Mouse (Mus musculus) intestine, embryonic 15.5 days (tissue): ENCODE measurements around the gene Nlrp6. TPM values are rescaled to one million over a fixed set of nuclear protein-coding genes. Genes with fewer than 3 reads are reported as not detected.

Experiments used
- ATAC-seq: fragments of 200-750 bp; cut with Nextera tagmentation; 2 replicates; pipeline ENCODE4 v1.8.0; 2017; ENCODE audit warnings: moderate TSS enrichment, moderate library complexity
- H3K27ac ChIP-seq: fragments of 300-500 bp; sonication (generic); 2 replicates; pipeline ENCODE4 v1.5.1; 2015; ENCODE audit warnings: mild to moderate bottlenecking, inconsistent platforms
- H3K27me3 ChIP-seq: fragments of 300-500 bp; sonication (generic); replicated peaks from 2 replicates; pipeline ENCODE4 v1.6.1; 2015; ENCODE audit warnings: inconsistent platforms
- H3K36me3 ChIP-seq: fragments of 300-500 bp; sonication (generic); 2 replicates; pipeline ENCODE4 v1.6.1; 2015; ENCODE audit warnings: inconsistent platforms
- H3K4me1 ChIP-seq: fragments of 300-500 bp; sonication (generic); replicated peaks from 2 replicates; pipeline ENCODE4 v1.6.1; 2015; ENCODE audit warnings: inconsistent platforms
- H3K4me2 ChIP-seq: fragments of 300-500 bp; sonication (generic); replicated peaks from 2 replicates; pipeline ENCODE4 v1.6.1; 2015; ENCODE audit warnings: mild to moderate bottlenecking, inconsistent platforms
- H3K4me3 ChIP-seq: fragments of 300-500 bp; sonication (generic); replicated peaks from 2 replicates; pipeline ENCODE4 v1.5.1; 2015; ENCODE audit warnings: inconsistent platforms
- H3K9ac ChIP-seq: fragments of 300-500 bp; sonication (generic); 2 replicates; pipeline ENCODE4 v1.6.1; 2015; ENCODE audit warnings: inconsistent platforms
- H3K9me3 ChIP-seq: fragments of 300-500 bp; sonication (generic); 2 replicates; pipeline ENCODE4 v1.6.1; 2016; ENCODE audit warnings: inconsistent platforms
- WGBS: fragments of 180-500 bp; shearing (Covaris S2); methylation state at CpG from one replicate; pipeline ENCODE4 v1.1.7; 2015; 5-methylcytosine and 5-hydroxymethylcytosine counted together
- polyA plus RNA-seq: library from polyadenylated mRNA; unstranded; fragments of >200 nt; fragmentation: Nextera tagmentation; extraction: Ambion mirVana; gene quantifications from 2 replicates; pipeline ENCODE4 v1.2.1, GENCODE M21; 2015

Nlrp6 gene
- polyA plus RNA-seq, 1 experiment from 2014 or later: 42.9 TPM

DNA sequence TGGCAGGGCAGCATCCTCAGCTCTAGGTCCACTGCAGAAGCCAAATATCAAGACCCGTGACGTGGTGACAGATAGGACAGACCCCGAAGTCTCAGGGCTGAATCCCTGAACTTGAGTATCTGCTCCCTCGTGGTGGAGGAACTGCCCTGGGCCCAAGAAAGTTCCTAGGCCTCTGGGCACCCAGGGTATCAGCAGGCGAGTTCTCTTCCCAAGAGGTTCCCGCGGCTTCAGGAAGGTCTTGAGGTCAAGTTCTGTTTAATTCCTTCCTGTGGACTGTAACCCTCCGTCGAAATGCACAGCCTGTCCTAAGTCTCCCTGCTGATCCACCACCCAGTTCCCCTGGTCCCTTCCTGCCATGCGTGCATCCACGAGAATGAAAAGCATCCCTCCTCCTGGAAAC is 32.4 kb downstream of the Nlrp6 start:
- H3K4me3 ChIP-seq: no peak overlapping the region
- WGBS: 74% methylated on average over 11 of the region's 11 CpGs
- H3K27ac ChIP-seq: 0 out of 2 replicates have a peak overlapping the region, but pooled peaks have one; percentile 14
- no peaks in the 10 kb centered on the region for H3K9me3 ChIP-seq
- H3K9ac ChIP-seq: no peak overlapping the region
- no peaks in the 10 kb centered on the region for H3K27me3 ChIP-seq
- ATAC-seq: no peak
- H3K4me2 ChIP-seq: peak overlapping the region; percentile 84
- H3K4me1 ChIP-seq: peaks cover 51% of the 10 kb centered on the region
- H3K36me3 ChIP-seq: 0 out of 2 replicates have a peak, but pooled peaks cover 10% of the 10 kb centered on the region

DNA sequence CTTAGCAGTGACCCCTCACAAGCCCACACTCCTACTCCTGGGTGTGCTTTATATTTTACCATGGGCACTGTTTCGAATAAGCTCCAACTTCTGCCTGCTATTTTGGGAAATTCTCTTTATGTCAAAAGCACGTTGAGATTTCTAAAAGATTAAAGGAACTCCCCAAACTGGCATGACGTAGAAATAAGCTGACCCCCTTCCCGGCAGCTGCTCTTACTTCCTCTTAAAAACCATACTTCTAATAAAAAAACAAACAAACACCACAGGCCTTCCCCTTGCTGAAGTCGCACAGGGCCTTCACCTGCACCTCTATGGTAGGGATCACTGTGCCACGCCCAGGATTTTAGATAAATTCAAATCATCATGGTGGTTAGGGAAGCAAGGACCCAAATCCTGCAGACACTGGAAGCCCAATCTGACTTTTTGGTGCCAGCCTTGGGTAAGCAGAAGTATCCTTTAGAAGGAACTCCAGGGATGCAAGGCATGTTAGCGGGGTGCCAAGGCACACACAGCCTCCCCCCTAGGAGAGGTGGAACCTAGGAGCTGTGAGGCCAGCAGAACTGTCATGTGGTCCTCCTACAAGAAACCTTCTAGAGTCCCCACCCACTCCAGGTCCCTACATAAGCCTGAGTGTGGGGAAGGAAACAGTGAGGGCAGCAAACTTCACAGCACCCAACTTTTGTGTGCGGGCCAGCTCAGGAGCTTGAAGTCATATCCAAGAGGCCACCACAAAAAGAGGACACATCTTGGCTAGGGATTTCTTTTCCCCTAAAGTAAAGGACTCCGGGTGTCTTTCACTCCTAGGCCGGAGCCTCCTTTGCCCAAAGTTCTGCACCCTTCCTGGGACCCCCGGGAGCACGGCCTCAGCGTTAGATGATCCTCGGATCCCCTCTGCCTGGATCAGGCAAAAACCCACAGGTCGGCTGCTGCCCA is 33.4 kb downstream of the Nlrp6 start:
- peaks cover 51% of the 10 kb centered on the region for H3K4me1 ChIP-seq
- ATAC-seq: no peak
- H3K27me3 ChIP-seq: no peaks in the 10 kb centered on the region
- WGBS: 40% methylated on average over 15 of the region's 15 CpGs
- H3K4me3 ChIP-seq: peak overlapping the region; percentile 60
- 0 out of 2 replicates have a peak, but pooled peaks cover 3% of the 10 kb centered on the region for H3K36me3 ChIP-seq
- H3K4me2 ChIP-seq: peak overlapping the region; percentile 84
- H3K9me3 ChIP-seq: no peaks in the 10 kb centered on the region
- H3K9ac ChIP-seq: peak overlapping the region; percentile 63
- H3K27ac ChIP-seq: peak overlapping the region; percentile 95; the same call in 1 of the 2 replicates

GRCm38 (mm10) chr7:140954733-140955071 is 34.0 kb downstream of the Nlrp6 start:
- Histone ChIP-seq H3K27ac (peak overlapping the region; percentile 95), H3K9me3 (no peaks in the 10 kb centered on the region), H3K4me1 (peaks cover 51% of the 10 kb centered on the region), H3K4me3 (peak overlapping the region; percentile 60), H3K9ac (peak overlapping the region; percentile 63), H3K4me2 (peak overlapping the region; percentile 84), H3K36me3 (0 out of 2 replicates have a peak, but pooled peaks cover 3% of the 10 kb centered on the region), H3K27me3 (no peaks in the 10 kb centered on the region)
- ATAC-seq: peak; percentile 52
- 2% methylated on average over 9 of the region's 9 CpGs for WGBS

GRCm38 (mm10) chr7:140955342-140955741 is 34.6 kb downstream of the Nlrp6 start:
- Histone ChIP-seq H3K4me1 (peaks cover 48% of the 10 kb centered on the region), H3K4me3 (peak overlapping the region; percentile 60), H3K4me2 (peak overlapping the region; percentile 84), H3K36me3 (0 out of 2 replicates have a peak, but pooled peaks cover 3% of the 10 kb centered on the region), H3K27me3 (no peaks in the 10 kb centered on the region), H3K9me3 (no peaks in the 10 kb centered on the region), H3K9ac (peak overlapping the region; percentile 63), H3K27ac (peak overlapping the region; percentile 95)
- WGBS: 2% methylated on average over 17 of the region's 17 CpGs
- peak; percentile 51 for ATAC-seq

GRCm38 (mm10) chr7:140955758-140956555 is 35.3 kb downstream of the Nlrp6 start, which contains the start of the genes Gm45717 and Ifitm2:
Gm45717 (minus strand) TSS chr7:140955937.
Ifitm2 (minus strand) TSS chr7:140955987.
- Histone ChIP-seq H3K9ac (peak within 1 kb of the TSS; percentile 63), H3K9me3 (no peaks in the 10 kb centered on the region), H3K4me3 (peak within 1 kb of the TSS; percentile 60), H3K36me3 (0 out of 2 replicates have a peak, but pooled peaks cover 3% of the 10 kb centered on the region), H3K4me1 (peaks cover 42% of the 10 kb centered on the region), H3K4me2 (peak within 1 kb of the TSS; percentile 84), H3K27me3 (no peaks in the 10 kb centered on the region), H3K27ac (peak within 1 kb of the TSS; percentile 95)
- 4% methylated on average over 11 of the region's 11 CpGs for WGBS
- ATAC-seq: peak; percentile 92

DNA sequence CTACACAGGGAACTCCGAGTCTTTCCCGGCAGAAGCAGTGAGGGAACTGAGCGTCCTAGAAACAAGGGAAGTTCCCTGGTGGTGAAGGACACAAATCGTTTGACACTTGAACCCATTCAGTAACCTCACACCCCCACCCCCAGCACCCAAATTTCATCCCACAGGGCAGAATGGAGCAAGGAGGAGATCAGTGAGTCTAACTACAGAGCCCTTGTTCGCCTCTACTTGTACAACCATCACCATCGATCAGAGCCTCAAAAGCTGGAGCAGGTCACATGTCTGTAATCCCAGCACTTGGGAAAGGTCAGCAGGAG is 35.8 kb downstream of the Nlrp6 start:
- Histone ChIP-seq H3K4me3 (0 out of 2 replicates have a peak overlapping the region, but pooled peaks have one; percentile 60), H3K27ac (peak overlapping the region; percentile 95), H3K9ac (no peak overlapping the region), H3K4me2 (peak overlapping the region; percentile 84), H3K9me3 (no peaks in the 10 kb centered on the region), H3K4me1 (peaks cover 36% of the 10 kb centered on the region), H3K27me3 (no peaks in the 10 kb centered on the region), H3K36me3 (0 out of 2 replicates have a peak, but pooled peaks cover 3% of the 10 kb centered on the region)
- no peak for ATAC-seq
- 31% methylated on average over 6 of the region's 6 CpGs for WGBS

DNA sequence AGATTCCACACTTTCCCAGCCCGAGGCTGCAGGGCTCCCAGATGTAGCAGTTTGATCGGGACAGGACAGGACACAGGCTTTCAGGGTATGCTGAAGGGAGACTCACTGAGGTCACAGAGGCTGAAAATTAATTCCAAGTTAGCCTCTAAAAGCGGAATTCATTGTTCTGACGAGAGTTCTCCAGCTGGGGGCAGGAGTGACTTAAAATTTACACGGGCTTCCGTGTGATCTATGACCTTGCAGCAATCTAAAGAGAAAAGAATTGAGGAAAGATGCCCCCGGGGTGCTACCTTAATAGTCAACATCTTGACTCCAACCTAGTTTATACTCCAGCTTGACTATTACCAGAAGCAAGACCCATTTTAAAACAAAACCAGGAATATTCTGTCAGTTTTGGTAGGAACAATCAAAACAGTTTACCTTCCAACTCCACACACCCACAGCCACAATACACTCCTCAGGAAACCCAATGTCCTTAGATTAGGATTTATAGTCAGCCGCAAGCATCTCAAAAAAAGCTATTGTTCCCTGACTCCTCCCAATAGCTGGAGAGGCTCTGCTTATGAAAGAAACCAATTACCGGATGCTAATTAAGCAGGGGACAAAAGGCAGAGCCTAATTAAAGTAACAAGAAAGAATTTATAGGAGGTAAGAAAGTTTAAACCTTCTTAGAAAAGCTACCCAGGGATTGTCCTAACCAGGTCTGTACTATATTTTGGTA is 38.6 kb downstream of the Nlrp6 start:
- no peak overlapping the region for H3K9ac ChIP-seq
- no peak overlapping the region for H3K4me3 ChIP-seq
- H3K4me2 ChIP-seq: no peak overlapping the region
- WGBS: 13% methylated on average over 9 of the region's 9 CpGs
- H3K4me1 ChIP-seq: peaks cover 10% of the 10 kb centered on the region
- no peaks in the 10 kb centered on the region for H3K27me3 ChIP-seq
- no peaks in the 10 kb centered on the region for H3K36me3 ChIP-seq
- no peaks in the 10 kb centered on the region for H3K9me3 ChIP-seq
- H3K27ac ChIP-seq: no peak overlapping the region
- no peak for ATAC-seq

DNA sequence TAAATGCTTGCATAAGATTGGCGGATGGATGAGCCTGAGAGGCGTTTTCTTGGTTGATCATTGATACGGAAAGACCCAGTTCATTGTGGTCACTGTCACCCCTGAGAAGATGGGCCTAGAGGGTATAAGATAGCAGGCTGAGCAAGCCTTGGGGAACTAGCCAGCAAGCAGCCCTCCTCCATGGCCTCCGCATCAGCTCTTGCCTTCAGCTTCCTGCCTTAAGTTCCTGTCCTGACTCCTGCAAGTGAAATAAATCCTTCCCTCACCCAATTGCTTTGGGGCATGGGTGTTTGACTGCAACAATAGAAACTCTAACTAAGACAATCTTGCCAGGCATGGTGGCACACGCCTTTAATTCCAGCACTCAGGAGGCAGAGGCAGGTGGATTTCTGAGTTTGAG is 39.3 kb downstream of the Nlrp6 start:
- 82% methylated on average over 5 of the region's 5 CpGs for WGBS
- ATAC-seq: no peak
- Histone ChIP-seq H3K4me1 (peaks cover 8% of the 10 kb centered on the region), H3K4me2 (no peak overlapping the region), H3K4me3 (no peak overlapping the region), H3K9ac (no peak overlapping the region), H3K36me3 (no peaks in the 10 kb centered on the region), H3K27me3 (no peaks in the 10 kb centered on the region), H3K9me3 (no peaks in the 10 kb centered on the region), H3K27ac (no peak overlapping the region)

- 86% methylated on average over 2 of the region's 2 CpGs for WGBS
Measured at GRCm38 (mm10) chr7:140961416-140961815, 40.7 kb downstream of the Nlrp6 start.

GRCm38 (mm10) chr7:140962733-140963132 is 42.0 kb downstream of the Nlrp6 start:
- no peaks in the 10 kb centered on the region for H3K9me3 ChIP-seq
- no peak overlapping the region for H3K4me3 ChIP-seq
- H3K27ac ChIP-seq: no peak overlapping the region
- no peak overlapping the region for H3K9ac ChIP-seq
- H3K4me2 ChIP-seq: no peak overlapping the region
- no peaks in the 10 kb centered on the region for H3K27me3 ChIP-seq
- H3K4me1 ChIP-seq: 0 out of 2 replicates have a peak, but pooled peaks cover 2% of the 10 kb centered on the region
- no peak for ATAC-seq
- 69% methylated on average over 2 of the region's 2 CpGs for WGBS
- no peaks in the 10 kb centered on the region for H3K36me3 ChIP-seq

More at GRCm38 (mm10) chr7:140961416-140961815, 40.7 kb downstream of the Nlrp6 start:
- no peak for ATAC-seq
- Histone ChIP-seq H3K9ac (no peak overlapping the region), H3K4me3 (no peak overlapping the region), H3K4me2 (no peak overlapping the region), H3K9me3 (no peaks in the 10 kb centered on the region), H3K27ac (no peak overlapping the region), H3K4me1 (peaks cover 3% of the 10 kb centered on the region), H3K27me3 (no peaks in the 10 kb centered on the region), H3K36me3 (no peaks in the 10 kb centered on the region)

DNA sequence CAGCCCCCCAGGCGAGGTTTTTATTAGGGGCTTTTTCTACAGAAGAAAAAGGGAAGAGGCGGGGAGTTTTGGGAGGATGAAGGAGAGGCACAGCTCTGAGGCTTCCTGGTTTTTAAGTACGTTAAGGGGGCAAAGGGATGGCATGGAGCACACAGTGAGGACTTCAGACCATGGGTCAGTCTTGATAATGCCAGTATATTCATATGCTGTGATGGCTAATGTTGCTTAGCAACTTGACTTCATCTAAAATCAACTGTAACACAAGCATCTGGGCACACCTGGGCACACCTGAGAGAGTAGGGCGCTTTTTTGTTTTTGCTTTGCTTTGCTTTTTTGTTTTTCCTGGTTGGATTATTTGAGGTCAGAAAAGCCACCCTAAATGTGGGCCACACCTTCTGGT is 46.2 kb downstream of the Nlrp6 start, which contains the start of gene Ifitm1:
Gene Ifitm1, plus strand, starts transcription at position 301 of the 400 bp plus-strand sequence.
- Histone ChIP-seq H3K36me3 (no peaks in the 10 kb centered on the region), H3K9ac (no peak within 1 kb of the TSS), H3K4me1 (peaks cover 13% of the 10 kb centered on the region), H3K27ac (peak within 1 kb of the TSS; percentile 67; the same call in 1 of the 2 replicates), H3K9me3 (no peaks in the 10 kb centered on the region), H3K4me3 (peak within 1 kb of the TSS; percentile 16; the same call in 1 of the 2 replicates), H3K4me2 (peak within 1 kb of the TSS; percentile 48), H3K27me3 (no peaks in the 10 kb centered on the region)
- 94% methylated on average over 4 of the region's 4 CpGs for WGBS
- ATAC-seq: no peak
